Mouse (Mus musculus): ENCODE data around the gene Rbm4. TPM values are rescaled to one million over a fixed set of nuclear protein-coding genes. Genes with fewer than 3 reads are reported as not detected.
A peak's percentile ranks its signal among the peaks of the same experiment; 100 is the strongest.
"Not testable (repeated sequence)": the region's sequence is repeated elsewhere in the genome, so short reads cannot be mapped to it uniquely, and the experiment has no call there.

Gene Rbm4
- polyA plus RNA-seq, 1 experiment from 2014 or later: 60.7 TPM

- H3K4me2 ChIP-seq (replicated peaks; ENCODE audit: low read depth, low read length): peak overlapping the region; percentile 78
- H3K27ac ChIP-seq (ENCODE audit: low read length): peak overlapping the region; percentile 82
- H3K4me3 ChIP-seq (ENCODE audit: low read depth, low read length): peak overlapping the region; percentile 86
- H3K27me3 ChIP-seq (ENCODE audit: control insufficient read depth, insufficient read depth, low read length): no peaks in the 10 kb centered on the region
- peaks cover 43% of the 10 kb centered on the region for H3K36me3 ChIP-seq (ENCODE audit: control insufficient read depth, insufficient read depth, low read length)
- no peaks in the 10 kb centered on the region for H3K9me3 ChIP-seq (ENCODE audit: control insufficient read depth, low read depth, low read length)
- H3K4me1 ChIP-seq (ENCODE audit: control insufficient read depth, insufficient read depth, low read length): peaks cover 19% of the 10 kb centered on the region
- 0% methylated on average over 16 of the region's 16 CpGs for WGBS
- ATAC-seq (ENCODE audit: insufficient number of reproducible peaks, insufficient read depth, low FRiP score, low read depth): peak; percentile 57; the same call in 1 of the 2 replicates
- peak overlapping the region; percentile 80 for H3K9ac ChIP-seq (replicated peaks; ENCODE audit: low read depth, low read length)
Observed at GRCm38 (mm10) chr19:4793281-4793830, 345 bp downstream of the Rbm4 start.

- Histone ChIP-seq H3K4me2 (replicated peaks; ENCODE audit: low read depth, low read length) (no peak overlapping the region), H3K4me1 (ENCODE audit: control insufficient read depth, insufficient read depth, low read length) (0 out of 2 replicates have a peak, but pooled peaks cover 8% of the 10 kb centered on the region), H3K9me3 (ENCODE audit: control insufficient read depth, low read depth, low read length) (no peaks in the 10 kb centered on the region), H3K9ac (replicated peaks; ENCODE audit: low read depth, low read length) (no peak overlapping the region), H3K36me3 (ENCODE audit: control insufficient read depth, insufficient read depth, low read length) (peaks cover 81% of the 10 kb centered on the region), H3K27me3 (ENCODE audit: control insufficient read depth, insufficient read depth, low read length) (no peaks in the 10 kb centered on the region), H3K4me3 (ENCODE audit: low read depth, low read length) (no peak overlapping the region), H3K27ac (ENCODE audit: low read length) (no peak overlapping the region)
- WGBS: 93% methylated on average over 2 of the region's 2 CpGs
- ATAC-seq (ENCODE audit: insufficient number of reproducible peaks, insufficient read depth, low FRiP score, low read depth): no peak
Observed at GRCm38 (mm10) chr19:4786313-4786712, 7.4 kb downstream of the Rbm4 start.

- Histone ChIP-seq H3K4me2 (replicated peaks; ENCODE audit: low read depth, low read length) (no peak overlapping the region), H3K9ac (replicated peaks; ENCODE audit: low read depth, low read length) (no peak overlapping the region), H3K4me3 (ENCODE audit: low read depth, low read length) (no peak overlapping the region), H3K36me3 (ENCODE audit: control insufficient read depth, insufficient read depth, low read length) (peaks cover 71% of the 10 kb centered on the region), H3K4me1 (ENCODE audit: control insufficient read depth, insufficient read depth, low read length) (0 out of 2 replicates have a peak, but pooled peaks cover 3% of the 10 kb centered on the region), H3K9me3 (ENCODE audit: control insufficient read depth, low read depth, low read length) (no peaks in the 10 kb centered on the region), H3K27ac (ENCODE audit: low read length) (no peak overlapping the region), H3K27me3 (ENCODE audit: control insufficient read depth, insufficient read depth, low read length) (no peaks in the 10 kb centered on the region)
- no peak for ATAC-seq (ENCODE audit: insufficient number of reproducible peaks, insufficient read depth, low FRiP score, low read depth)
- 87% methylated on average over 7 of the region's 7 CpGs for WGBS
Observed at GRCm38 (mm10) chr19:4785206-4785605, 8.5 kb downstream of the Rbm4 start.

- no peaks in the 10 kb centered on the region for H3K27me3 ChIP-seq (ENCODE audit: control insufficient read depth, insufficient read depth, low read length)
- H3K9ac ChIP-seq (replicated peaks; ENCODE audit: low read depth, low read length): no peak overlapping the region
- 93% methylated on average over 2 of the region's 2 CpGs for WGBS
- H3K36me3 ChIP-seq (ENCODE audit: control insufficient read depth, insufficient read depth, low read length): peaks cover 75% of the 10 kb centered on the region
- H3K4me3 ChIP-seq (ENCODE audit: low read depth, low read length): no peak overlapping the region
- H3K4me1 ChIP-seq (ENCODE audit: control insufficient read depth, insufficient read depth, low read length): no peaks in the 10 kb centered on the region
- H3K27ac ChIP-seq (ENCODE audit: low read length): no peak overlapping the region
- ATAC-seq (ENCODE audit: insufficient number of reproducible peaks, insufficient read depth, low FRiP score, low read depth): no peak
- no peaks in the 10 kb centered on the region for H3K9me3 ChIP-seq (ENCODE audit: control insufficient read depth, low read depth, low read length)
- no peak overlapping the region for H3K4me2 ChIP-seq (replicated peaks; ENCODE audit: low read depth, low read length)
Observed at GRCm38 (mm10) chr19:4782891-4783290, 10.8 kb downstream of the Rbm4 start.

- Histone ChIP-seq H3K4me1 (ENCODE audit: control insufficient read depth, insufficient read depth, low read length) (no peaks in the 10 kb centered on the region), H3K9ac (replicated peaks; ENCODE audit: low read depth, low read length) (no peak overlapping the region), H3K36me3 (ENCODE audit: control insufficient read depth, insufficient read depth, low read length) (peaks cover 66% of the 10 kb centered on the region), H3K4me2 (replicated peaks; ENCODE audit: low read depth, low read length) (no peak overlapping the region), H3K27me3 (ENCODE audit: control insufficient read depth, insufficient read depth, low read length) (no peaks in the 10 kb centered on the region), H3K4me3 (ENCODE audit: low read depth, low read length) (no peak overlapping the region), H3K9me3 (ENCODE audit: control insufficient read depth, low read depth, low read length) (no peaks in the 10 kb centered on the region), H3K27ac (ENCODE audit: low read length) (no peak overlapping the region)
- 55% methylated on average over 3 of the region's 3 CpGs for WGBS
- no peak for ATAC-seq (ENCODE audit: insufficient number of reproducible peaks, insufficient read depth, low FRiP score, low read depth)
Observed at GRCm38 (mm10) chr19:4772785-4773184, 20.9 kb downstream of the Rbm4 start.

- WGBS: 83% methylated on average over 12 of the region's 12 CpGs
- Histone ChIP-seq H3K4me2 (replicated peaks; ENCODE audit: low read depth, low read length) (no peak overlapping the region), H3K9ac (replicated peaks; ENCODE audit: low read depth, low read length) (no peak overlapping the region), H3K4me3 (ENCODE audit: low read depth, low read length) (no peak overlapping the region), H3K27me3 (ENCODE audit: control insufficient read depth, insufficient read depth, low read length) (no peaks in the 10 kb centered on the region), H3K9me3 (ENCODE audit: control insufficient read depth, low read depth, low read length) (no peaks in the 10 kb centered on the region), H3K4me1 (ENCODE audit: control insufficient read depth, insufficient read depth, low read length) (no peaks in the 10 kb centered on the region), H3K36me3 (ENCODE audit: control insufficient read depth, insufficient read depth, low read length) (peaks cover 70% of the 10 kb centered on the region), H3K27ac (ENCODE audit: low read length) (no peak overlapping the region)
- no peak for ATAC-seq (ENCODE audit: insufficient number of reproducible peaks, insufficient read depth, low FRiP score, low read depth)
Observed at GRCm38 (mm10) chr19:4767507-4768148, 26.1 kb downstream of the Rbm4 start.

- Histone ChIP-seq H3K4me3 (ENCODE audit: low read depth, low read length) (no peak overlapping the region), H3K9ac (replicated peaks; ENCODE audit: low read depth, low read length) (no peak overlapping the region), H3K27ac (ENCODE audit: low read length) (no peak overlapping the region), H3K27me3 (ENCODE audit: control insufficient read depth, insufficient read depth, low read length) (no peaks in the 10 kb centered on the region), H3K9me3 (ENCODE audit: control insufficient read depth, low read depth, low read length) (no peaks in the 10 kb centered on the region), H3K4me2 (replicated peaks; ENCODE audit: low read depth, low read length) (no peak overlapping the region), H3K4me1 (ENCODE audit: control insufficient read depth, insufficient read depth, low read length) (peaks cover 7% of the 10 kb centered on the region; the same call in 1 of the 2 replicates), H3K36me3 (ENCODE audit: control insufficient read depth, insufficient read depth, low read length) (peaks cover 58% of the 10 kb centered on the region)
- 48% methylated on average over 1 of the region's 1 CpGs for WGBS
- no peak for ATAC-seq (ENCODE audit: insufficient number of reproducible peaks, insufficient read depth, low FRiP score, low read depth)
Observed at GRCm38 (mm10) chr19:4762876-4763275, 30.8 kb downstream of the Rbm4 start.

- not testable (repeated sequence) for ATAC-seq (ENCODE audit: insufficient number of reproducible peaks, insufficient read depth, low FRiP score, low read depth); H3K4me2 ChIP-seq (replicated peaks; ENCODE audit: low read depth, low read length); H3K27ac ChIP-seq (ENCODE audit: low read length); H3K27me3 ChIP-seq (ENCODE audit: control insufficient read depth, insufficient read depth, low read length); H3K4me3 ChIP-seq (ENCODE audit: low read depth, low read length); H3K9me3 ChIP-seq (ENCODE audit: control insufficient read depth, low read depth, low read length); H3K9ac ChIP-seq (replicated peaks; ENCODE audit: low read depth, low read length)
- Histone ChIP-seq H3K4me1 (ENCODE audit: control insufficient read depth, insufficient read depth, low read length) (peaks cover 10% of the 10 kb centered on the region; the same call in 1 of the 2 replicates), H3K36me3 (ENCODE audit: control insufficient read depth, insufficient read depth, low read length) (peaks cover 43% of the 10 kb centered on the region)
- WGBS: 88% methylated on average over 8 of the region's 8 CpGs
Observed at GRCm38 (mm10) chr19:4760544-4760943, 33.2 kb downstream of the Rbm4 start.
